Mouse (Mus musculus): ENCODE results near the gene 3110082I17Rik. TPM values are rescaled to one million over a fixed set of nuclear protein-coding genes. Genes with fewer than 3 reads are reported as not detected.

Gene 3110082I17Rik
- total and polyA plus RNA-seq, 3 experiments = 41.2 to 100.0 (median 46.9) TPM

GRCm38 (mm10) chr5:139505073-139505606, 44.8 kb upstream of the 3110082I17Rik start:
- no peaks in the 10 kb centered on the region for H3K36me3 ChIP-seq (replicated peaks in 1 of 2; ENCODE audit: control insufficient read depth in 1 of 2, insufficient read depth in 1 of 2, low read length in 1 of 2)
- peak; percentile 73 for DNase-seq (ENCODE audit: extremely low read depth)
- H3K4me3 ChIP-seq (replicated peaks in 1 of 3; ENCODE audit: low read depth in 2 of 3, low read length in 2 of 3, poor library complexity in 1 of 3) = no peak overlapping the region
- no peaks in the 10 kb centered on the region for H3K9me3 ChIP-seq (replicated peaks; ENCODE audit: low read length)
- H3K27me3 ChIP-seq (replicated peaks) = peaks cover 81% of the 10 kb centered on the region
- H3K27ac ChIP-seq (ENCODE audit: insufficient read depth, low read depth) = no peak overlapping the region
- H3K79me2 ChIP-seq (replicated peaks; ENCODE audit: control insufficient read depth, extremely low read depth, insufficient read depth, poor library complexity, severe bottlenecking) = no peaks in the 10 kb centered on the region
- peak; percentile 71 for TF ChIP-seq SMC3 (IDR thresholded peaks at IDR 0.05; ENCODE audit: low read depth, low read length)
- TF ChIP-seq MAFK (IDR thresholded peaks at IDR 0.05; ENCODE audit: insufficient replicate concordance, low read length) = no peak
- TF ChIP-seq CTCF (conservative IDR thresholded peaks at IDR 0.05 in 1 of 2, IDR thresholded peaks at IDR 0.05 in 1 of 2; ENCODE audit: low read depth in 2 of 2, low read length in 2 of 2) = peak in 1 of 2 experiments; percentile 79; a peak in 2 of 4 replicates
- TF ChIP-seq NELFE (IDR thresholded peaks at IDR 0.05; ENCODE audit: low read depth, low read length) = peak; percentile 30; the same call in 1 of the 2 replicates
- TF ChIP-seq E2F4 (IDR thresholded peaks at IDR 0.05; ENCODE audit: insufficient replicate concordance, low read depth, low read length) = no peak
- no peak for TF ChIP-seq MEF2A (IDR thresholded peaks at IDR 0.05; ENCODE audit: borderline replicate concordance, low read depth, low read length)
- no peak for TF ChIP-seq NRF1 (IDR thresholded peaks at IDR 0.05; ENCODE audit: low read depth, low read length)
- no peak for TF ChIP-seq JUND (conservative IDR thresholded peaks at IDR 0.05; ENCODE audit: low read depth, low read length)
- no peak for TF ChIP-seq POLR2A (IDR thresholded peaks at IDR 0.05; ENCODE audit: low read depth, low read length)
- TF ChIP-seq RAD21 (IDR thresholded peaks at IDR 0.05; ENCODE audit: low read depth, low read length) = peak; percentile 62
- H3K4me1 ChIP-seq (ENCODE audit: control insufficient read depth in 1 of 2, insufficient read depth in 2 of 2) = no peaks in the 10 kb centered on the region
- in situ Hi-C loops (cut with MboI; ENCODE audit: low pct_ligation_motif_present, low pct_unique_long_range_greater_than_20kb, low sequenced_read_pairs) (no loop called here), dilution Hi-C loops (cut with MboI; ENCODE audit: extremely low pct_ligation_motif_present, extremely low pct_unique_long_range_greater_than_20kb, low sequenced_read_pairs) (no loop called here)
- no peak overlapping the region for H3K4me2 ChIP-seq (ENCODE audit: insufficient read depth, low read depth, poor library complexity, severe bottlenecking)
- H3K9ac ChIP-seq (ENCODE audit: insufficient read depth, low read depth) = no peak overlapping the region

DNA sequence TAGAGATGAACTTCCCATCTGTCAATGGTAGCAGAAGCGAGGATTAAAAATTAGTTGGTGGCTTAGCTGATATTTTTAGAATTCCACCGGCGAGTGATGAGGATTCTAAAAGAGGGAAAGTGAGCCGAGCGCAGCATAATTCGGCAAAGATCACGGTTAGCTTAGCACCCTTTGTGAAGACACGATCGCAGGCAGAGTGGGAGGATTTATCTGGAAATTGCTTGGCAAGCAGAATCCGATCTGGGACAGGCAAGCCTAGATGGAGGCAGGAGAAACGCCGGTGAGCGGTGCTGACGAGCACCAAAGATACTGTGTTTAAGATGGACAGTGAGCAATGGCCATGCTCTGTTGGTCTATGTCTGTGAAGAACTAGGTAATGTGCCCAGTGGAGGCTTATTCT, 42.0 kb upstream of the 3110082I17Rik start:
- Histone ChIP-seq H3K27me3 (replicated peaks) (peaks cover 80% of the 10 kb centered on the region), H3K4me3 (replicated peaks in 1 of 3; ENCODE audit: low read depth in 2 of 3, low read length in 2 of 3, poor library complexity in 1 of 3) (no peak overlapping the region), H3K27ac (ENCODE audit: insufficient read depth, low read depth) (no peak overlapping the region), H3K36me3 (replicated peaks in 1 of 2; ENCODE audit: control insufficient read depth in 1 of 2, insufficient read depth in 1 of 2, low read length in 1 of 2) (no peaks in the 10 kb centered on the region), H3K9me3 (replicated peaks; ENCODE audit: low read length) (no peaks in the 10 kb centered on the region), H3K9ac (ENCODE audit: insufficient read depth, low read depth) (no peak overlapping the region), H3K4me2 (ENCODE audit: insufficient read depth, low read depth, poor library complexity, severe bottlenecking) (no peak overlapping the region), H3K79me2 (replicated peaks; ENCODE audit: control insufficient read depth, extremely low read depth, insufficient read depth, poor library complexity, severe bottlenecking) (no peaks in the 10 kb centered on the region), H3K4me1 (ENCODE audit: control insufficient read depth in 1 of 2, insufficient read depth in 2 of 2) (no peaks in the 10 kb centered on the region)
- TF ChIP-seq CHD2 (IDR thresholded peaks at IDR 0.05; ENCODE audit: low read length) = no peak
- TF ChIP-seq USF1 (IDR thresholded peaks at IDR 0.05; ENCODE audit: low read depth, low read length) = no peak
- TF ChIP-seq RAD21 (IDR thresholded peaks at IDR 0.05; ENCODE audit: low read depth, low read length) = no peak
- TF ChIP-seq POLR2A (IDR thresholded peaks at IDR 0.05; ENCODE audit: low read depth, low read length) = no peak
- no peak for TF ChIP-seq ELF1 (IDR thresholded peaks at IDR 0.05; ENCODE audit: low read depth, low read length)
- TF ChIP-seq KAT2A (IDR thresholded peaks at IDR 0.05; ENCODE audit: insufficient replicate concordance, low read length) = no peak
- no peak for TF ChIP-seq POLR2AphosphoS2 (IDR thresholded peaks at IDR 0.05; ENCODE audit: low read depth, low read length)
- no peak for TF ChIP-seq RCOR1 (conservative IDR thresholded peaks at IDR 0.05; ENCODE audit: low read depth, low read length)
- no peak for TF ChIP-seq IRF4 (IDR thresholded peaks at IDR 0.05; ENCODE audit: low read depth, low read length)
- no peak for TF ChIP-seq ZNF384 (IDR thresholded peaks at IDR 0.05; ENCODE audit: low read depth, low read length)
- TF ChIP-seq SMC3 (IDR thresholded peaks at IDR 0.05; ENCODE audit: low read depth, low read length) = no peak
- TF ChIP-seq MAX (IDR thresholded peaks at IDR 0.05; ENCODE audit: low read length) = no peak
- TF ChIP-seq ZKSCAN1 (IDR thresholded peaks at IDR 0.05; ENCODE audit: borderline replicate concordance, low read depth, low read length) = no peak
- no peak for TF ChIP-seq EP300 (IDR thresholded peaks at IDR 0.05; ENCODE audit: low read length)
- no peak for TF ChIP-seq USF2 (conservative IDR thresholded peaks at IDR 0.05; ENCODE audit: low read depth, low read length)
- no peak for TF ChIP-seq UBTF (IDR thresholded peaks at IDR 0.05; ENCODE audit: low read depth, low read length)
- TF ChIP-seq MAFK (IDR thresholded peaks at IDR 0.05; ENCODE audit: insufficient replicate concordance, low read length) = no peak
- dilution Hi-C loops (cut with MboI; ENCODE audit: extremely low pct_ligation_motif_present, extremely low pct_unique_long_range_greater_than_20kb, low sequenced_read_pairs) (no loop called here), in situ Hi-C loops (cut with MboI; ENCODE audit: low pct_ligation_motif_present, low pct_unique_long_range_greater_than_20kb, low sequenced_read_pairs) (no loop called here)
- no peak for DNase-seq (ENCODE audit: extremely low read depth)

Data from CH12.LX (cell line).